Mouse (Mus musculus) bone marrow, adult 2 months (tissue): Measurements from ENCODE around the gene Fam120c. TPM values are rescaled to one million over a fixed set of nuclear protein-coding genes. Genes with fewer than 3 reads are reported as not detected.

Experiments used
- H3K27ac ChIP-seq: fragments of 200-500 bp; 2 replicates; pipeline ENCODE4 v1.5.1; 2012; ENCODE audit warnings: low read depth, mild to moderate bottlenecking, control low read depth, inconsistent platforms, low read length; ENCODE audit not compliant: control insufficient read depth, poor library complexity, insufficient read depth
- H3K4me1 ChIP-seq: fragments of 200-500 bp; 2 replicates; pipeline ENCODE4 v1.6.1; 2011; ENCODE audit warnings: low read length; ENCODE audit not compliant: control insufficient read depth, insufficient read depth
- H3K4me3 ChIP-seq: fragments of 200-500 bp; replicated peaks from 2 replicates; pipeline ENCODE3; 2011; ENCODE audit warnings: mild to moderate bottlenecking, low read depth, low read length, control low read depth; ENCODE audit not compliant: control insufficient read depth
- CTCF ChIP-seq: fragments of 200-500 bp; IDR thresholded peaks from 2 replicates; pipeline ENCODE4 v1.5.1; 2011; ENCODE audit warnings: low read length, control low read depth; ENCODE audit not compliant: control insufficient read depth, insufficient read depth
- POLR2A ChIP-seq: fragments of 200-500 bp; IDR thresholded peaks from 2 replicates; pipeline ENCODE4 v1.6.1; 2011; ENCODE audit warnings: low read depth, mild to moderate bottlenecking, control low read depth, low read length, borderline replicate concordance; ENCODE audit not compliant: control insufficient read depth
- WGBS: fragments of 180-500 bp; shearing (Covaris S2); methylation state at CpG from one replicate; pipeline ENCODE4 v1.1.7; 2018; 5-methylcytosine and 5-hydroxymethylcytosine counted together
- polyA plus RNA-seq: library from polyadenylated mRNA; stranded (reverse); fragments of >200 nt; gene quantifications from 2 replicates; pipeline ENCODE4 v1.2.4, GENCODE M21; 2011; ENCODE audit warnings: low replicate concordance; ENCODE audit not compliant: missing spikeins, insufficient read depth, insufficient read length

Gene Fam120c
- polyA plus RNA-seq, 1 experiment, result 0.65 TPM

GRCm38 (mm10) chrX:151513066-151513465 lies 169.1 kb downstream of the Fam120c start:
- Histone ChIP-seq H3K27ac (no peak overlapping the region), H3K4me3 (no peak overlapping the region), H3K4me1 (no peaks in the 10 kb centered on the region)
- WGBS, result 80% methylated on average over 3 of the region's 3 CpGs
- TF ChIP-seq CTCF (no peak), POLR2A (no peak)

GRCm38 (mm10) chrX:151513694-151514093 lies 169.7 kb downstream of the Fam120c start:
- TF ChIP-seq POLR2A (no peak), CTCF (no peak)
- H3K4me1 ChIP-seq, result no peaks in the 10 kb centered on the region
- WGBS, result 78% methylated on average over 2 of the region's 2 CpGs
- H3K27ac ChIP-seq, result no peak overlapping the region
- H3K4me3 ChIP-seq, result no peak overlapping the region

- no peak overlapping the region for H3K27ac ChIP-seq
- TF ChIP-seq CTCF (no peak), POLR2A (no peak)
- 50% methylated on average over 1 of the region's 1 CpGs for WGBS
- no peak overlapping the region for H3K4me3 ChIP-seq
- no peaks in the 10 kb centered on the region; the same call in 1 of the 2 replicates for H3K4me1 ChIP-seq
Measured at GRCm38 (mm10) chrX:151518181-151518580, 174.2 kb downstream of the Fam120c start.

- 16% methylated on average over 17 of the region's 17 CpGs for WGBS
- Histone ChIP-seq H3K4me3 (peak overlapping the region; percentile 58), H3K4me1 (no peaks in the 10 kb centered on the region; the same call in 1 of the 2 replicates), H3K27ac (peak overlapping the region; percentile 99)
- no peak for TF ChIP-seq POLR2A
- no peak for TF ChIP-seq CTCF
Measured at GRCm38 (mm10) chrX:151520127-151520457, 176.1 kb downstream of the Fam120c start.

- Histone ChIP-seq H3K27ac (peak within 1 kb of the TSS; percentile 99), H3K4me1 (no peaks in the 10 kb centered on the region; the same call in 1 of the 2 replicates), H3K4me3 (peak within 1 kb of the TSS; percentile 84)
- TF ChIP-seq CTCF (no peak), POLR2A (peak; percentile 86)
- WGBS, result 16% methylated on average over 67 of the region's 68 CpGs
Measured at GRCm38 (mm10) chrX:151520458-151521322, 176.7 kb downstream of the Fam120c start, which contains the start of gene Phf8. TSS of gene Phf8 (plus strand) at chrX:151520672.

Other genes starting within 250 kb of the Fam120c start
- 11.8 and 19.4 TPM in 2 replicates for gene Tsr2, start 247.6 kb upstream of the Fam120c start, polyA plus RNA-seq
- gene Wnk3, start 146.1 kb upstream of the Fam120c start, polyA plus RNA-seq, result 0.32 and 0.40 TPM in 2 replicates
- 10.4 and 16.2 TPM in 2 replicates for gene Phf8, start 176.5 kb downstream of the Fam120c start, polyA plus RNA-seq